Mouse (Mus musculus) layer of hippocampus, adult 9-11 months (tissue): ENCODE data around the gene Tas2r129.
"Not testable (repeated sequence)": the region's sequence is repeated elsewhere in the genome, so short reads cannot be mapped to it uniquely, and the experiment has no call there.

Experiments
- DNase-seq: peaks from one replicate; pipeline ENCODE4 v3.0.0; 2022

The Tas2r129 gene

DNA sequence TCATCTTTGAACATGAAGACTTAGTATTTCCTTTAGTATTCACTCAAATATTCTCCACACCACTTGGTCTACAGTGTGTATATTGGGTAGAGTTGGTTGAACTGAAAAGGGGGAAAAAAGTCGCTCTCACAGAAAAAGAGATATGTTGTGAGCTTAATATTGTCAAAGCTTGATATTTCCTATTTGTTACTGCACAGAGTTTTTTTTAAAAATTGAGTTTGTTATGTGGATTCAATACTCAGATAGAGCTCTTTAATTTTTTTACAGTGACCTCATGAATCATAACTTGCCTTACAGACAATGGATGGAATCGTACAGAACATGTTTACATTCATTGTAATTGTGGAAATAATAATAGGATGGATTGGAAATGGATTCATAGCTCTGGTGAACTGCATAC lies at the start of gene Tas2r129:
Gene Tas2r129 (plus strand): TSS at position 301 of the 400 bp plus-strand sequence.
- DNase-seq = no peak

DNA sequence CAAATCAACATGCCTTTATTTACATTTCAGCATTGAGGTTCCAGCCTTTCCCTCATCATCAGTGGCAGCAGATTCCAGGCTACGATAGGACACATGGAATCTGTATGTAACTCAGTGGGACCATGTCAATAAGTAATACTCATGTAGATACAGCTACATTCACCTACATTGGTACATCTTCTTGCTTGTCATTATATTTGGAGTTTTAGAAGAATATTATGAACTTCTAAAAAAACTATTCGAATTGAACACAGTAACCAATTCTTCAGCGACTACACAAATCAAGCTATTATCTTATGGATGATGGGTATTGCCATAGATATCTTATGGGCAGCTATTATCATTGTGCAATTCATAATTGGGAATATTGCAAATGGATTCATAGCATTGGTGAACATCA lies 41.6 kb upstream of the Tas2r129 start, which contains the start of gene Tas2r125:
Gene Tas2r125 (plus strand): TSS at position 301 of the 400 bp plus-strand sequence.
- no peak for DNase-seq

GRCm38 (mm10) chr6:132941376-132941775 lies 9.5 kb upstream of the Tas2r129 start:
- DNase-seq = not testable (repeated sequence)

- no peak for DNase-seq
These were observed 6.9 kb downstream of the Tas2r129 start, which contains the start of gene Tas2r131 for GRCm38 (mm10) chr6:132957819-132958218. Gene Tas2r131 (minus strand): TSS chr6:132957919.

- no peak for DNase-seq
These were observed 30.0 kb downstream of the Tas2r129 start, which contains the start of gene Tas2r109 for GRCm38 (mm10) chr6:132980865-132981264. Gene Tas2r109 (minus strand): TSS chr6:132980965.
